Mouse (Mus musculus) intestine, postnatal 0 days (tissue): ENCODE measurements at regions not wholly inside any gene's neighbourhood (a gene's known extent, or its start where the extent isn't known, plus 50 kb on each side); places are given as distances from the start of the nearest gene placed in this dataset.

Source experiments
- ATAC-seq: fragments of 200-750 bp; cut with Nextera tagmentation; 2 replicates; pipeline ENCODE4 v1.8.0; 2017; ENCODE audit warnings: mild to moderate bottlenecking, moderate TSS enrichment, moderate library complexity
- H3K27ac ChIP-seq: fragments of 300-500 bp; sonication (generic); 2 replicates; pipeline ENCODE4 v1.5.1; 2014; ENCODE audit warnings: mild to moderate bottlenecking, low read depth, low read length, moderate library complexity
- H3K27me3 ChIP-seq: fragments of 300-500 bp; sonication (generic); replicated peaks from 2 replicates; pipeline ENCODE4 v1.6.1; 2014; ENCODE audit warnings: low read length, mixed read lengths; ENCODE audit not compliant: control insufficient read depth, insufficient read depth
- H3K36me3 ChIP-seq: fragments of 300-500 bp; sonication (generic); 2 replicates; pipeline ENCODE4 v1.6.1; 2014; ENCODE audit warnings: mild to moderate bottlenecking, moderate library complexity; ENCODE audit not compliant: control insufficient read depth, insufficient read depth
- H3K4me1 ChIP-seq: fragments of 300-500 bp; sonication (generic); replicated peaks from 2 replicates; pipeline ENCODE4 v1.6.1; 2014; ENCODE audit warnings: antibody characterized with exemption, low read length, mixed read lengths; ENCODE audit not compliant: control insufficient read depth, insufficient read depth
- H3K4me2 ChIP-seq: fragments of 300-500 bp; sonication (generic); replicated peaks from 2 replicates; pipeline ENCODE4 v1.6.1; 2014; ENCODE audit warnings: low read depth, mild to moderate bottlenecking, moderate library complexity
- H3K4me3 ChIP-seq: fragments of 300-500 bp; sonication (generic); 2 replicates; pipeline ENCODE4 v1.5.1; 2014; ENCODE audit warnings: low read depth, low read length
- H3K9ac ChIP-seq: fragments of 300-500 bp; sonication (generic); 2 replicates; pipeline ENCODE4 v1.6.1; 2014; ENCODE audit warnings: mild to moderate bottlenecking, low read depth, low read length
- H3K9me3 ChIP-seq: fragments of 300-500 bp; sonication (generic); 2 replicates; pipeline ENCODE4 v1.6.1; 2016; ENCODE audit warnings: mixed run types; ENCODE audit not compliant: control insufficient read depth
- CTCF ChIP-seq: sonication (generic); IDR thresholded peaks from 2 replicates; pipeline ENCODE4 v1.5.1; 2016; ENCODE audit warnings: low read depth, mild to moderate bottlenecking, control low read depth, antibody characterized with exemption, moderate library complexity
- WGBS: fragments of 180-500 bp; shearing (Covaris S2); extraction: QIAGEN DNeasy Blood & Tissue Kit; methylation state at CpG from one replicate; pipeline ENCODE4 v1.1.7; 2014; 5-methylcytosine and 5-hydroxymethylcytosine counted together

DNA sequence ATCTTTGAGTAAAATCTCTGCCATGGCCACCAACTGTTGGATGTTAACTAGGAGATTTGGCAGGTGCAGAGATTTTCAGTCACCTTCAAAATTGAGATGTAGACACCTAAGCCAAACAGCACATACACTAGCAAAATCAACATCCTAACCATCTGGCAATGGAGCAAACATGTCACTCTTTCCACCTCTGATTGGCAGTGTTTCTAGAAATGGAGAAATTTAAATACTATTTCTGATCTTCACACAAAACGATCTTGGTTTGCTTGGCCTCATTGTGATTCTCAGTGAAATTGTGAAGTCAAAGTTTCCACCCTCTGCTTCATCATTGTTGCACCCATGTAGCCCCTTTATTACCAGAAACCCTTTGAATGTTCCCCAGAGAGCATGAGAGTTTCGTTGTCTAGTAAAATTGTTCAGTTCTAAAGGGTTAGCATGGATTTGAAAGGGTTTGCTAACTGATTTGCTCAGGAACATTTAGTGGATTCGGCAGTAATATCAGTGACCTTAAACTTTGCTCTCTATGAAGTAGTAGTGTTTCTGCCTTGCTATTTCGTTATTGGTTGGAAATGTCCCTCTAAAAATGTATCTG, 854.1 kb downstream of the Stpg2 start:
- H3K4me1 ChIP-seq = no peaks in the 10 kb centered on the region
- WGBS = 76% methylated on average over 4 of the region's 4 CpGs

DNA sequence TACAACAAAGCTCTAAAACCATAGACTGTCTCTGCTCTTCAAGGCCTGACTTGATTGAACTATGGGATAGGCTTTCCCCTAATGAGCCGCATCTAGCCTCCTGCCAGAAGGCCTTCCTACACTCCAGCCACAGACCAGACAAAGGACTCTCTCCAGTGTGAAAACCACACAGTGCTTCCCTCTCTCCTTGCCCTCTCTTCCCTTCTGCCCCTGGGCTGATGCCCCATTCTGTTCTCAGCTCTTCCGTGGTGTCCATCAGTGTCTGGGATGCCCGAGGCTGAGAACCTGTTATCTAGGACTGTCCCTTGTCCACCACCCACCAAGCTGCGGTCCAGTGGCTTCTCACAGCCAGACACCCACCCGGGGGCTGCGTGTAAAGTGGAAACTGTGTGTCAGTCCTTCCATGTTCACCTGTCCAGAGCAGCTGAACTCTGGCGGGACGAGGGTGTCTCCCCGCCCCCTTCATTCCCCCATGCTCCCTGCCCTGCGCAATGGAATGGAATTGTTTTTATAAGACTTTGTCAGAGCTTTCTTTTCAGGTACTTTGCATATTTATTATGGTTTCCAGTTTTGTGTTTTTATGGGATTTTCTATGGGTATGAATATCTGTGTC, 856.4 kb downstream of the Stpg2 start:
- no peaks in the 10 kb centered on the region for H3K27me3 ChIP-seq
- H3K4me2 ChIP-seq = no peak overlapping the region
- no peaks in the 10 kb centered on the region for H3K9me3 ChIP-seq
- H3K36me3 ChIP-seq = no peaks in the 10 kb centered on the region
- WGBS = 92% methylated on average over 10 of the region's 10 CpGs
- ATAC-seq = no peak
- H3K9ac ChIP-seq = no peak overlapping the region
- no peaks in the 10 kb centered on the region for H3K4me1 ChIP-seq
- H3K27ac ChIP-seq = no peak overlapping the region
- TF ChIP-seq CTCF = no peak
- no peak overlapping the region for H3K4me3 ChIP-seq

More for the DNA sequence above, 854.1 kb downstream of the Stpg2 start:
- H3K27ac ChIP-seq = no peak overlapping the region
- no peak for TF ChIP-seq CTCF
- no peak overlapping the region for H3K4me2 ChIP-seq
- H3K4me3 ChIP-seq = no peak overlapping the region
- no peak for ATAC-seq
- H3K9ac ChIP-seq = no peak overlapping the region
- H3K27me3 ChIP-seq = no peaks in the 10 kb centered on the region
- no peaks in the 10 kb centered on the region for H3K9me3 ChIP-seq
- no peaks in the 10 kb centered on the region for H3K36me3 ChIP-seq

DNA sequence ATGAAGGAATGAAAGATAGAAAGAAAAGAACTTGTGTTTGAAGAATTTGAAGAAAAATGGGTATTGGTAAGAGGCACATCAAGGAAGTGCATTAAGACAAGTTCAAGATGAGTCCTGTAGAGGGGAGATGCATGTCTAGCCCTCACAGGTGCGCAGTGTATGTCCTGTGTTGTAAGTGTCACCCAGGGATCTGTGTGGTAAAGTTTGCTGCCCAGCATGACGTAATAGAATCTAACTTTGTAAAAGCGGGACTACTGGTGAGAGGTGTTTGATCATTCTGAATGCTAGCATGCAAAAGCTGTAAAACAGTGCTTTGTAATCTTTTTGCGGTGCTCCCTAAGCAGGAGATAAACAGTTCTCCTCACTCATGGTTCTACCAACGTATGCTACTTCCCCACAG, 857.4 kb downstream of the Stpg2 start:
- TF ChIP-seq CTCF = no peak
- no peaks in the 10 kb centered on the region for H3K4me1 ChIP-seq
- WGBS = 73% methylated on average over 5 of the region's 5 CpGs
- no peaks in the 10 kb centered on the region for H3K9me3 ChIP-seq
- no peaks in the 10 kb centered on the region for H3K27me3 ChIP-seq
- H3K27ac ChIP-seq = no peak overlapping the region
- H3K36me3 ChIP-seq = no peaks in the 10 kb centered on the region
- H3K9ac ChIP-seq = no peak overlapping the region
- no peak overlapping the region for H3K4me3 ChIP-seq
- ATAC-seq = no peak
- no peak overlapping the region for H3K4me2 ChIP-seq

- H3K9ac ChIP-seq = no peak overlapping the region
- no peak for ATAC-seq
- no peaks in the 10 kb centered on the region for H3K4me1 ChIP-seq
- no peaks in the 10 kb centered on the region for H3K36me3 ChIP-seq
- no peak for TF ChIP-seq CTCF
- no peak overlapping the region for H3K4me3 ChIP-seq
- H3K4me2 ChIP-seq = no peak overlapping the region
- H3K27ac ChIP-seq = no peak overlapping the region
- no peaks in the 10 kb centered on the region for H3K27me3 ChIP-seq
- 82% methylated on average over 3 of the region's 3 CpGs for WGBS
- no peaks in the 10 kb centered on the region for H3K9me3 ChIP-seq
Observed at GRCm38 (mm10) chr3:140084333-140084732, 878.8 kb downstream of the Stpg2 start.

- Histone ChIP-seq H3K36me3 (no peaks in the 10 kb centered on the region), H3K9me3 (no peaks in the 10 kb centered on the region), H3K27me3 (no peaks in the 10 kb centered on the region), H3K9ac (no peak overlapping the region), H3K4me1 (no peaks in the 10 kb centered on the region), H3K4me3 (no peak overlapping the region), H3K27ac (no peak overlapping the region), H3K4me2 (no peak overlapping the region)
- ATAC-seq = no peak
- 87% methylated on average over 3 of the region's 3 CpGs for WGBS
- TF ChIP-seq CTCF = no peak
Observed at GRCm38 (mm10) chr3:140085385-140085784, 879.9 kb downstream of the Stpg2 start.

DNA sequence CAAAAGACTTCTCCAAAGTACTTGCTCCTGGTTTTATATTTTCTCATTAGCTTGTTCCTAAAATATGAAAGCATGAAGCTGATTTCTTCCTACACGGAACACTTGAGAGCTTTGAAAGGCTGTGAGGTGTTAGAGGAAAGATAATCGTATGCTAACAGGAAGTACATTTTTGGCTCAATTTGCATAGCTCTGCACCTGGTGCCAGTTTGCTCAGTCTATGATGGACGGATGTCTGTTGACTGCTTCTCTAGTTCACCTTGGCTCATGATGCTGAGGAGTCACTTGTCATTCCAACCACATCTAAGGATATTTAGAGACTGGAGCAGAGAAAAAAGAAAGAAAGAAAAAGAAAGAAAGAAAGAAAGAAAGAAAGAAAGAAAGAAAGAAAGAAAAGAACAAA, 882.5 kb downstream of the Stpg2 start:
- Histone ChIP-seq H3K4me2 (no peak overlapping the region), H3K36me3 (no peaks in the 10 kb centered on the region), H3K9ac (no peak overlapping the region), H3K27ac (no peak overlapping the region), H3K27me3 (no peaks in the 10 kb centered on the region), H3K4me3 (no peak overlapping the region), H3K9me3 (no peaks in the 10 kb centered on the region), H3K4me1 (no peaks in the 10 kb centered on the region)
- WGBS = 78% methylated on average over 3 of the region's 3 CpGs
- no peak for TF ChIP-seq CTCF
- ATAC-seq = no peak
